Mouse (Mus musculus) embryo, embryonic 10.5 days (tissue): ENCODE measurements around the gene Zfp646.

ENCODE experiments used
- DNase-seq: peaks from one replicate; pipeline ENCODE4 v3.0.0-alpha.2; 2015; ENCODE audit warnings: low spot score

Zfp646 gene

DNA sequence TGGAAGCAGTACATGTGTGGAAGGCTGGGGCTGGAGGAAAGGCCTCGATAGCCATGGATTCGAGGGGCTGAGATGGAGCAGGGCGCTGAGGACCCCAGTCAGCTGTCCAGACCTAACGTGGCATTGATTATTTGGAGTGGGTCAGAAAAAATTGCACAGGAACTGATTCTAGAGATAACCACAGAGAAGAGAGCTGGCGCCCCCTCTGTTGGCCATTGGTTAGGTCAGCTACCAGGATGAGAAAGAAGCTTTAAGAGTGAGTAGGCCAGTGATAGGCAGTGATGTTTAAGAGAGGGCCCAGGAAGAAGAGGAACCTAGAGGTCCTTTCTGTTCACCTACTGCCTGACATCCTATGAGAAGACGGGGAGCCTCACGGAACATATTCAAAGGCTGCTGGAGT is 43.3 kb downstream of the Zfp646 start:
- DNase-seq, result peak; percentile 47

DNA sequence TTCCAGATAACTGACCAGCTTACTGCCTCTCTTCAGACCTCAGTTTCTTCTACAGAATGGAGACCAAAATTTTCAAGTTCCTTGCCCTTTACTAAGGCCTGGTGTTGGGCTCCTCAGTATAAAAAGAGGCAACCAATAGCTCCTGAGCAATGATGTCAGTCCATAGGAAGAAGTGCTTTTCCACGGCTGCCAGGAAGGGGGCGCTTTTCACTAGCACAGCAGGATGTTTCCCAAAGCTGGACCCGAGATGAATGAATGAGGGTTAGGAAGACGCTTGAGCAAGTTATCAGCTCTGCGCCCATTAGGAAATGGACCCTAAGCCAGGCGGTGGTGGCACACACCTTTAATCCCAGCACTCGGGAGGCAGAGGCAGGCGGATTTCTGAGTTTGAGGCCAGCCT is 45.5 kb downstream of the Zfp646 start:
- peak; percentile 50 for DNase-seq

DNA sequence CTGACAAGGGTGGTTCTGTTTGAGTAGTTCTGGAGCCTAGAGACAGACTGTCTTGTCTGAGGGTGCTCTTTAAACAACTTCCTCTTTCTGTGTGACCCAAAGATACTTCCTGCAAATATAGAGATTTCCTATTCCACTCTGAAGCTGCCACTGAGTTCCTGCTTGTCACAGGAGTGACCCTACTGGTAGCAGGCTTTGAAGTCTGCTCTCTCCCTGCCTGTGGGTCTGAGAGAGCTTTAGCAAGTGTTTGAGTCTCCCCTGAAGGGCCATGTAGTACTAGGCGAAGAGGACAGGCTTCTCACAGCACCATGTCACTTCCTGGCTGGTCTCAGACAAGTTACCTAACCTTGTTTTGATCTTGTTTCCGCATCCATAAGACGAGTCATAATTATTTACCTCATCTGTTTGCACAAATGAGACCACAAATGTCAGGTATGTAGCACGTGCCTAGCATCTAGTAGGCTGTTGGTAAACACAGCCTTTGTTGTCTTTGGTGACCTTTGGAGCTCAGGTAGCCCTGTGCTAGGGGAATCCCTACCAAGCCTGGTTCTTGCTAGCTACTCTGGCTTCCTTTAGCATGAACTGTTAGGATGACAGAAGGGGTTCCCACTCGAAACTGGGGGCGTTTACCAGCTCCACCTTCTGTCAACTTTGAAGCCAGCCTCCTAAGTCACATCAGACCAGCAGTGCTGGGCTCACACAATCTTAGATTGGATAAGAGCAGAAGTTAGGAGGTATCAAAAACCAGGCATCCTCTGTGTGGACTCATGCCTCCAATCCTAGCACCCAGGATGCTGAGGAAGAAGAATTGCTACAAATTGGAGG is 46.6 kb downstream of the Zfp646 start:
- no peak for DNase-seq

GRCm38 (mm10) chr7:127923714-127924113 is 47.7 kb downstream of the Zfp646 start:
- no peak for DNase-seq

- no peak for DNase-seq
Observed at GRCm38 (mm10) chr7:127925252-127925651, 49.2 kb downstream of the Zfp646 start.

DNA sequence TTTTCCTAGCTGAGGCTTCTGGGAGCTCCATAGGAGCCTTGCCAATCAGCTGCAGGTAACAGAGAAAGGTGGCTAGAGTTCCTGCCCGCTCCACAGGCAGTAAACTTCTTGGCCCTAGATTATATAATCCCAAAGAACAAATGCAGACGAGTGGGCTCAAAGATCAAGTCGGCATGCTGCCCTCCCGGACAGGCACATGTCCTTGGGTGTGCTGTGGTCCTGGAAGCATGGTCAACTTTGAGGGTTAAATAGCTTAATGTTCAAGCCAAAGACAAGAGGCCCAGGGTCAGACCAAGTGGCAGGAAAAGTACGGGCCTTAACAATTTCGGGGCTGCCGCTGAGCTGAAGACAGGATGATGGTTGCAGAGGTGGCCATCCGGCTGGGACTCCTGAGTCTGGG is 50.0 kb downstream of the Zfp646 start:
- no peak for DNase-seq

DNA sequence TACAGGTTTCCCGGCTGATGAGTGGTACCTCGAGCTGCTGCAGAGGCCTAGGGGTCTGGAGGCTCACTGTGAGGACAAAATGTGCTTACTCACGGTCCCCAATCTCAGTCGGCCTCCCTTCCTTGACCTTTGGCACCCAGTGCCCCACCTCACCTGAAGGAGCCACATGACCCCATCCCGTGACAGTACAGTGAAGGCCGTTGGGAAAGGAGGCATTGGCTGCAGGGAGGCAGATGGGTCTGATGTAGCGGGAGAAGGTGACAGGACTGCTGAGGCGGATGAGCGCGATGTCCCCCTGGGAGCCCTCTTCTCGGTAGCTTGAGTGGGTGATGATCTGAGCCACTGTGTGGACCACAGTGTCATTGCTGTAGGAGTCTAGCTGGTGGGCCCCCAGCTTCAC is 50.8 kb downstream of the Zfp646 start:
- no peak for DNase-seq

- DNase-seq, result no peak
Observed at GRCm38 (mm10) chr7:127927726-127928125, 51.7 kb downstream of the Zfp646 start.

GRCm38 (mm10) chr7:127928596-127928995 is 52.6 kb downstream of the Zfp646 start:
- no peak for DNase-seq

- no peak for DNase-seq
Observed at GRCm38 (mm10) chr7:127929923-127930322, 53.9 kb downstream of the Zfp646 start, which contains the start of gene Prss8. Gene Prss8, minus strand, starts transcription at chr7:127930104.

GRCm38 (mm10) chr7:127930636-127931035 is 54.6 kb downstream of the Zfp646 start:
- no peak for DNase-seq

DNA sequence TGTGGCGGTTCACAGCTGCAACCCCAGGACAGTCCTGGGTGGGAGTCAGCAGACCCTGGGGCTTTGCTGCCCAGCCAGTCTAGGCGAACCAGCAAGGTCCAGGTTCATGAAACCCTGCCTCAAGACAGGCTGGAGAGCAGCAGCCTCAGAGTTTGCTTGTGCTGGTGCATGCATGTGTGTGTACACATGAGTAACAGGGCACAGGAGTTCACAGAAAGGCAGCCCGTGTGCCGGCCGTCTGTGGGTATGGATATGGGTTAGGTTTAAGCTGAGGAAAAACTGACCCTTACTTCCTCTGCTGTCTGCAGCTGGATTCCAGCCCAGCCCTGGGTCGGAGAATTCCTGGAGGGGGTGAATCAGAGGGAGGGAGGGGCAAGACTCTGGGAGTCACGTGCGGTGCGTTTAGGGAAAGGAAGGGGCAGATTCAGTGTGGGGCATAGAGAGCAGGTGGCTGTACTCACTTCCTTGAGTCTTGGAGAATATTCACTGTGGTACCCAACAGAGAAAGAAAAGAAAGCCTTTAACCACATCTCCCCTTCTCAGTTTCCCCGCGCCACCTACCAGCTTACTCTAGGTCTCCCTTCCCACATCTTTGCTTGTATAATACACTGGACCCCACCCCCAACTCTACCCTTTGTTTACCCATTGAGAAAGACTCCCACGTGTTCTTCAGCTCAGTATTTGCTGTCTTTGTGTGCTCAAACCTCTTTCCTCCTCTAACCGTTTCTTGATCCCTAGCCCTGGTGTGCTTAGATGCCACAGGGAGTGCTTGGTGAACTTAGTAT is 55.5 kb downstream of the Zfp646 start:
- peak; percentile 30 for DNase-seq

DNA sequence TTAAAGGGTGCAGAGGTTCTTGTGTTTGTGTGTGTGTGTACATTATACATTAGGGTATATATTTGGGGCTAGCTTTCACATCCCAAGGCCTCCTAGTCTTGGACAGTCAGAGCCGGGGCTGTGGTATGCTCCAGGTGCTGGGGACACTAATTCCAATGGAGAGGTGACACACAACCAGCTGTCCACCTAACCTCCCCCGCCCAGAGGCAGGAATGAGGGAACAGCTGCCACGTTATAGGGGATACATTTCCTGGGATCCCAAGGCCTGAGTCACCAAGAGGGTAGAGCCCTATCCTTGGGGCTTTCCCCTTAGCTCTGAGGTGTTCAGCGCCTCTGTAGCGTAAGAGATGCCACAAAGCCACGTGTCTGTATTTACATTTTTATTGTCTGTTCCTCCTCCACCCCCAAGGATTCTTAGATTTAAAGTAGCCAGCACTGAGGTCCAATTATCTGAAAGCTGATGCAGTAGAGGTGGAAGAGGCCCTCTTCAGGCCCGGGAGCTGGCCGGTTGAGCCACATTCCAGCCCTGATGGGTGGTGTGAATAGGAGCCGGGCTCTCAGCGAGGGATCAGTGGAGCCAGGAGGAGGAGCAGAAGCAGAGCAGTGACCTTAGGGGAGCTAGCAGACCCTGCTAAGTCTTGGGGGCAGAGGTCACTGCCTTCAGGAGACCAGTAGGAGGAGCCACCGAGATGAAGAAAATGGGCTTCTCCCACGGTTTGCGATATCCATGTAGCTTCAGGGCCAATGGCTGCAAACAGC is 56.4 kb downstream of the Zfp646 start:
- peak; percentile 70 for DNase-seq

- DNase-seq, result no peak
Observed at GRCm38 (mm10) chr7:127934075-127934474, 58.1 kb downstream of the Zfp646 start.

DNA sequence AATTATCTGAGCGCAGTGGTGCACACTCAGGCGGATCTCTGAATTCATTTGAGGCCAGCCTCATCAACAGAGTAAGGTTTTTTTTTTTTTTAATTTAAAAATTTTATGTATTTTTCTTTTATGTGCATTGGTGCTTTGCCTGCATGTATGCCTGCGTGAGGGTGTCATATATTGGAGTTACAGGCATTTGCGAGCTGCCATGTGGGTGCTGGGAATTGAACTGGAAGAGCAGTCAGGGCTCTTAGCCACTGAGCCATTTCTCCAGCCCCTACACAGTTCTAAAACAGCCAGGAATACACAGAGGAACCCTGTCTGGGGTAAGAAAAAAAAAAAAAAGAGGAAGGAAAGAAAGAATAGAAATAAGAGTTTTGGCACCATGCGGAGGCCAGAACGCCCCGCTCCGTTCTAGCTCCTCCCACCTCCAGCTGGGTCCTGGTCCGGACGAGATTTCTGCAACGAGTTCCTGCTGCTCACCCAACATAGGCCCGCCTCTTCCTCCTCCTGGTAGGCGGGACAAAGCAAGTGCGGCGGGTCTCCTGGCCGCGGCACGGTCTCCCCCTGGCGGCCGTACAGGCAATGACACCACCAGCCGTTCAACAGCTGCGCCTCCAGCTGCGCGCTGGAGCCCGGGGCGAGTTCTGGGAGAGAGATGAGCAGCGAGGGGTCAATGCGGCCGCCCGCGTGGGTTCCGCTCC is 59.2 kb downstream of the Zfp646 start:
- DNase-seq, result peak; percentile 97
